Mouse (Mus musculus) liver, adult 2 months (tissue): ENCODE results near the gene Cldn3.

ENCODE experiments used
- CTCF ChIP-seq: fragments of 200-500 bp; IDR thresholded peaks from 2 replicates; pipeline ENCODE4 v1.5.1; 2011; ENCODE audit warnings: low read depth, low read length, control low read depth
- POLR2A ChIP-seq: fragments of 200-500 bp; IDR thresholded peaks from 2 replicates; pipeline ENCODE4 v1.6.1; 2011; ENCODE audit warnings: low read length, control low read depth; ENCODE audit not compliant: insufficient read depth; ENCODE audit errors: extremely low read depth

GRCm38 (mm10) chr5:135009590-135010319 lies 23.7 kb downstream of the Cldn3 start:
- TF ChIP-seq CTCF = no peak
- no peak for TF ChIP-seq POLR2A
